Mouse (Mus musculus) small intestine, adult 2 months (tissue): Measurements from ENCODE around the gene Reln. TPM values are rescaled to one million over a fixed set of nuclear protein-coding genes. Genes with fewer than 3 reads are reported as not detected.

Source experiments
- H3K27ac ChIP-seq: fragments of 200-500 bp; 2 replicates; pipeline ENCODE4 v1.5.1; 2012; ENCODE audit warnings: low read depth, low read length, control low read depth, inconsistent platforms; ENCODE audit not compliant: insufficient read depth
- H3K27me3 ChIP-seq: fragments of 200-500 bp; 2 replicates; pipeline ENCODE4 v1.6.1; 2012; ENCODE audit warnings: mild to moderate bottlenecking, moderate library complexity, low read length, inconsistent platforms; ENCODE audit not compliant: control insufficient read depth, insufficient read depth
- H3K36me3 ChIP-seq: fragments of 200-500 bp; 2 replicates; pipeline ENCODE4 v1.6.1; 2012; ENCODE audit warnings: mild to moderate bottlenecking, low read length, control low read depth, inconsistent platforms; ENCODE audit not compliant: control insufficient read depth, insufficient read depth
- H3K4me1 ChIP-seq: fragments of 200-500 bp; 2 replicates; pipeline ENCODE4 v1.6.1; 2012; ENCODE audit warnings: low read length, inconsistent platforms, mixed read lengths; ENCODE audit not compliant: control insufficient read depth, insufficient read depth, insufficient read length
- H3K4me3 ChIP-seq: fragments of 200-500 bp; 2 replicates; pipeline ENCODE4 v1.5.1; 2012; ENCODE audit warnings: low read depth, mild to moderate bottlenecking, control low read depth, inconsistent platforms, low read length, moderate library complexity
- CTCF ChIP-seq: fragments of 200-500 bp; IDR thresholded peaks from 2 replicates; pipeline ENCODE4 v1.5.1; 2012; ENCODE audit warnings: low read depth, mild to moderate bottlenecking, control low read depth, inconsistent platforms, low read length, moderate library complexity, mixed read lengths; ENCODE audit not compliant: insufficient replicate concordance, insufficient read length; ENCODE audit errors: extremely low read depth
- POLR2A ChIP-seq: fragments of 200-500 bp; IDR thresholded peaks from 2 replicates; pipeline ENCODE4 v1.6.1; 2012; ENCODE audit warnings: low read depth, mild to moderate bottlenecking, control low read depth, inconsistent platforms, low read length, moderate library complexity
- WGBS: fragments of 180-500 bp; shearing (Covaris S2); methylation state at CpG from one replicate; pipeline ENCODE4 v1.1.7; 2018; 5-methylcytosine and 5-hydroxymethylcytosine counted together
- polyA plus RNA-seq: library from polyadenylated mRNA; depleted of rRNA; stranded (reverse); fragments of >200 nt; gene quantifications from 2 replicates; pipeline ENCODE4 v1.2.3, GENCODE M21; 2012

Gene Reln
- polyA plus RNA-seq, 1 experiment, result 15.3 TPM

DNA sequence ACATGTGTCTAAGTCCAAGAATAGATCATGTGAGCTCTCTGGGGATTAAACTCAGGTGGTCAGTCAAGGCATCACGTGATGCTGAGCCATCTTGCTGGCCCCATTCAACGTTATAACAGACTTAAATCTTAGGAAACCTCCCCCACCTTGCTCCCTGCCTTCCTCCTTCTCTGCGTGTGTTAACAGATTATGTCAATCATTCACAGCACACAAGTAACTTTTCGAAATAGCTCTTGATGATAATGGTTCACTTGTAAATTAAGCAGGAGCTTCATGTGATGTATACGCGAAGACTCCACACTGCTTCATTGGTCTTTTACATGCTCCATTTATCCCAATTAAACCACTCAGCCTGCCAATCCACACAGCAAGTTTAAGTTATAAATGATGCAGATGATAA lies 271.9 kb downstream of the Reln start:
- no peak overlapping the region for H3K27ac ChIP-seq
- H3K27me3 ChIP-seq, result no peaks in the 10 kb centered on the region
- 70% methylated on average over 6 of the region's 6 CpGs for WGBS
- no peak for TF ChIP-seq CTCF
- no peak for TF ChIP-seq POLR2A
- no peaks in the 10 kb centered on the region for H3K36me3 ChIP-seq
- H3K4me3 ChIP-seq, result no peak overlapping the region
- H3K4me1 ChIP-seq, result no peaks in the 10 kb centered on the region

DNA sequence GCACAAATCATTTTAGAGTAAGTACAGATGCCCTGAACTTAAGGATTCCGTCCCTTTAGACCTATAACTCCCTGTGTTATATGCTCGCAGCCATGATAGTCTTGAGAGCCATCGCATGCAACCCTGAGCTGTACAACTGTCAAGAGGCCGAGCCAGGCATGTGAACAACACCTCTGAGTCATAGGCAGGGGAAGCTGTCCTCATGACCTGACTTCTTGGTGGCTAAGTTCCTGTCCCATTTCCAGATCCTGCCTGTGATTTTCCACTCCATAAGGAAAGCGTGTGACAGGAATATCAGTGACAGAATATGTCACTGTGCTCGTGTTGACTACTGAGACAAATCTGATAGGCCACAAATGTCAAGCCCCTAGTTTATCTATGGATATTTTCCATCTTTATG lies 285.3 kb downstream of the Reln start:
- TF ChIP-seq CTCF (no peak), POLR2A (no peak)
- 75% methylated on average over 6 of the region's 6 CpGs for WGBS
- no peaks in the 10 kb centered on the region for H3K36me3 ChIP-seq
- no peak overlapping the region for H3K27ac ChIP-seq
- no peaks in the 10 kb centered on the region for H3K27me3 ChIP-seq
- no peaks in the 10 kb centered on the region for H3K4me1 ChIP-seq
- no peak overlapping the region for H3K4me3 ChIP-seq

- H3K4me1 ChIP-seq, result no peaks in the 10 kb centered on the region
- H3K36me3 ChIP-seq, result no peaks in the 10 kb centered on the region
- TF ChIP-seq CTCF (no peak), POLR2A (no peak)
- H3K27ac ChIP-seq, result no peak overlapping the region
- 81% methylated on average over 6 of the region's 6 CpGs for WGBS
- H3K4me3 ChIP-seq, result no peak overlapping the region
- no peaks in the 10 kb centered on the region for H3K27me3 ChIP-seq
Observed at GRCm38 (mm10) chr5:22041825-22042224, 302.7 kb downstream of the Reln start.

GRCm38 (mm10) chr5:22039375-22040149 lies 304.9 kb downstream of the Reln start:
- Histone ChIP-seq H3K36me3 (no peaks in the 10 kb centered on the region), H3K4me3 (no peak overlapping the region), H3K27me3 (no peaks in the 10 kb centered on the region), H3K4me1 (no peaks in the 10 kb centered on the region), H3K27ac (no peak overlapping the region)
- 83% methylated on average over 12 of the region's 12 CpGs for whole genome bisulfite sequencing
- TF ChIP-seq POLR2A (no peak), CTCF (no peak)

DNA sequence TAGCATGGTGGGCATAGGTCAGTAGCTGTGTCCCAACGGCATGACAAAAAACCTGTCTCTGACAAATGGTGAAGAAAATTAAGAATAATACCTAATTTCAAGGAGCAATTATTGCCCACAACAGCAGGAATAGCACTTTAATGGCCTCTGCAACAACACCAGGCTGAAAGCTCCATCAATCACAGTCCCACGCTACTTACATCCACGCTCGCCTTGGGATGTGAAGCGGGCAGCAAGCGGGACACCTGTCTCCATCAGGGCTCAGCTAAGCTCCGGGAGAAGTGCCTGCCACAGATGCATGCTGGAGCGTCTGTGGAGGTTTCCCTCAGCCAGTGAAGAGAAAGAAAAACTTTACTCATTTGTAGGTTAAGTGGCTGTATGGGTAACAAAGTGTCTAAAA lies 309.3 kb downstream of the Reln start:
- H3K27me3 ChIP-seq, result no peaks in the 10 kb centered on the region
- WGBS, result 79% methylated on average over 8 of the region's 8 CpGs

GRCm38 (mm10) chr5:22033039-22033438 lies 311.5 kb downstream of the Reln start:
- TF ChIP-seq POLR2A, result no peak
- TF ChIP-seq CTCF, result no peak
- no peak overlapping the region for H3K27ac ChIP-seq
- H3K4me3 ChIP-seq, result no peak overlapping the region
- H3K4me1 ChIP-seq, result no peaks in the 10 kb centered on the region
- 85% methylated on average over 8 of the region's 8 CpGs for WGBS
- no peaks in the 10 kb centered on the region for H3K27me3 ChIP-seq
- no peaks in the 10 kb centered on the region for H3K36me3 ChIP-seq

More for the DNA sequence above, 309.3 kb downstream of the Reln start:
- TF ChIP-seq CTCF, result no peak
- no peak for TF ChIP-seq POLR2A
- no peaks in the 10 kb centered on the region for H3K36me3 ChIP-seq
- H3K4me1 ChIP-seq, result no peaks in the 10 kb centered on the region
- no peak overlapping the region for H3K27ac ChIP-seq
- H3K4me3 ChIP-seq, result no peak overlapping the region

DNA sequence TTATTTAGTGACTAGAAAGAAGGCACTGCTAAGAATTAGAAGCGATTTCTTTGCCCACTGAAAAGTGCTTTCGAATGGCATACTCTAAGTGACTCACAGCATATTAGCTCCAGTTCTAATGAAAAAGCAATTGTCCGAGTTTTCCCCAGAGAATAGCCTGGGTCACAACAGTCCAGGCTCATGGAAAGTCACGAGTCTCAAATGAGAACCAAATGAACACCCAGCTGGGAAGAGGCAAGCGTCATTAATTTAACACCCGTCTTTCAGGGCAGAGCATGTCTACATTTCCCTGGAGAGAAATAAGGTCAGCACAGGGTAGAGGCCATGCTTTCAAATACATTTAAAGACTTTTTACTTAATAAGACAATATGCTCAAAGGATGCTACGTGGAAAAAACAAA lies 312.8 kb downstream of the Reln start:
- Histone ChIP-seq H3K36me3 (no peaks in the 10 kb centered on the region), H3K27ac (no peak overlapping the region), H3K27me3 (no peaks in the 10 kb centered on the region), H3K4me3 (no peak overlapping the region), H3K4me1 (no peaks in the 10 kb centered on the region)
- TF ChIP-seq POLR2A, result no peak
- no peak for TF ChIP-seq CTCF
- 68% methylated on average over 7 of the region's 7 CpGs for WGBS
